Mouse (Mus musculus) stomach, adult 2 months (tissue): ENCODE measurements around the gene Polr2h. TPM values are rescaled to one million over a fixed set of nuclear protein-coding genes. Genes with fewer than 3 reads are reported as not detected.

ENCODE experiments used
- polyA plus RNA-seq: library from polyadenylated mRNA; depleted of rRNA; stranded (reverse); fragments of >200 nt; gene quantifications from 2 replicates; pipeline ENCODE4 v1.2.3, GENCODE M21; 2012; rRNA removed

Polr2h gene
- 2.1 and 3.3 TPM in 2 replicates for polyA plus RNA-seq

GRCm38 (mm10) chr16:20717181-20717977 lies at the start of gene Polr2h, which contains the start of gene Clcn2:
Polr2h (plus strand) TSS chr16:20717665.
Clcn2 (minus strand) TSS chr16:20717746.

GRCm38 (mm10) chr16:20668013-20668412 lies 49.5 kb upstream of the Polr2h start, which contains the start of gene Eif4g1:
Eif4g1 (plus strand) TSS chr16:20668313.

GRCm38 (mm10) chr16:20693111-20693701 lies 24.3 kb upstream of the Polr2h start, which contains the start of gene Fam131a:
Fam131a (plus strand) TSS chr16:20693241.

GRCm38 (mm10) chr16:20732925-20733730 lies 15.7 kb downstream of the Polr2h start, which contains the start of gene Chrd:
Chrd (plus strand) TSS chr16:20733127.

GRCm38 (mm10) chr16:20733731-20734730 lies 16.6 kb downstream of the Polr2h start, which contains the start of gene Thpo:
Thpo (minus strand) TSS chr16:20734511.

Other genes starting within 250 kb of the Polr2h start
- 9.7 and 10.6 TPM in 2 replicates for gene Eif2b5, start 218.8 kb upstream of the Polr2h start, polyA plus RNA-seq
- 19.6 and 25.7 TPM in 2 replicates for gene Dvl3, start 200.7 kb upstream of the Polr2h start, polyA plus RNA-seq
- gene Ap2m1, start 182.2 kb upstream of the Polr2h start, polyA plus RNA-seq, result 164 and 178 TPM in 2 replicates
- 9.7 and 15.9 TPM in 2 replicates for gene Abcf3, start 169.1 kb upstream of the Polr2h start, polyA plus RNA-seq
- gene Vwa5b2, start 128.2 kb upstream of the Polr2h start, polyA plus RNA-seq, result 5.4 and 6.0 TPM in 2 replicates
- gene Eef1akmt4, start 106.1 kb upstream of the Polr2h start, polyA plus RNA-seq, result 9.2 and 10.2 TPM in 2 replicates
- gene Gm49333, start 106.1 kb upstream of the Polr2h start, polyA plus RNA-seq, result 0.11 TPM in 1 of 2 replicates, not detected in the other
- gene Alg3, start 105.9 kb upstream of the Polr2h start, polyA plus RNA-seq, result 18.0 and 20.6 TPM in 2 replicates
- gene Camk2n2, start 96.4 kb upstream of the Polr2h start, polyA plus RNA-seq, result 5.6 and 9.2 TPM in 2 replicates
- gene Ece2, start 87.8 kb upstream of the Polr2h start, polyA plus RNA-seq, result 0.17 and 1.1 TPM in 2 replicates
- gene Psmd2, start 66.0 kb upstream of the Polr2h start, polyA plus RNA-seq, result 19.8 and 23.2 TPM in 2 replicates
- 180 and 189 TPM in 2 replicates for gene Eif4g1, start 49.4 kb upstream of the Polr2h start, polyA plus RNA-seq
- 4.4 and 8.1 TPM in 2 replicates for gene Fam131a, start 24.4 kb upstream of the Polr2h start, polyA plus RNA-seq
- 40.6 and 44.8 TPM in 2 replicates for gene Clcn2, start 81 bp downstream of the Polr2h start, polyA plus RNA-seq
- gene Chrd, start 15.5 kb downstream of the Polr2h start, polyA plus RNA-seq, result 4.4 TPM in 2 replicates
- 1.5 and 1.6 TPM in 2 replicates for gene Thpo, start 16.8 kb downstream of the Polr2h start, polyA plus RNA-seq